Mouse (Mus musculus) CH12.LX (cell line): Measurements from ENCODE around the gene Col6a1. TPM values are rescaled to one million over a fixed set of nuclear protein-coding genes. Genes with fewer than 3 reads are reported as not detected.

Source experiments
- DNase-seq: peaks from one replicate; pipeline ENCODE4 v3.0.0-alpha.2; 2013; ENCODE audit errors: extremely low read depth
- H3K27ac ChIP-seq: 2 replicates; pipeline ENCODE4 v1.5.1; 2012; ENCODE audit warnings: low read depth, mild to moderate bottlenecking, control low read depth, moderate library complexity; ENCODE audit not compliant: insufficient read depth
- H3K27me3 ChIP-seq: replicated peaks from 2 replicates; pipeline ENCODE3; 2012; ENCODE audit warnings: inconsistent platforms
- H3K36me3 ChIP-seq, 2 experiments: replicated peaks in 1 of 2; 2 replicates each; pipeline versions ENCODE3 to v1.6.1; 2012; ENCODE audit warnings: inconsistent platforms in 1 of 2, low read length in 1 of 2, mild to moderate bottlenecking in 1 of 2, mixed read lengths in 1 of 2, moderate library complexity in 1 of 2; ENCODE audit not compliant: control insufficient read depth in 1 of 2, insufficient read depth in 1 of 2
- H3K4me1 ChIP-seq, 2 experiments: 2 replicates each; pipeline ENCODE4 v1.6.1; 2012; ENCODE audit warnings: inconsistent platforms in 1 of 2, moderate library complexity in 1 of 2; ENCODE audit not compliant: insufficient read depth in 2 of 2, control insufficient read depth in 1 of 2
- H3K4me2 ChIP-seq: 2 replicates; pipeline ENCODE4 v1.6.1; 2012; ENCODE audit warnings: low read depth, mild to moderate bottlenecking, control low read depth; ENCODE audit not compliant: poor library complexity, insufficient read depth, severe bottlenecking
- H3K4me3 ChIP-seq, 3 experiments: fragments of 150-350 bp in 1 of 3; sonication (generic) in 1 of 3; replicated peaks in 1 of 3; 2 replicates each; pipeline versions ENCODE3 to v1.5.1; 2011 to 2012; ENCODE audit warnings: low read depth in 2 of 3, low read length in 2 of 3, mild to moderate bottlenecking in 2 of 3, moderate library complexity in 2 of 3, control low read depth in 1 of 3, improper control_type of control experiment in 1 of 3, inconsistent platforms in 1 of 3, mixed read lengths in 1 of 3; ENCODE audit not compliant: poor library complexity in 1 of 3
- H3K79me2 ChIP-seq: replicated peaks from 2 replicates; pipeline ENCODE4 v1.6.1; 2012; ENCODE audit warnings: mild to moderate bottlenecking, moderate library complexity; ENCODE audit not compliant: control insufficient read depth, poor library complexity, insufficient read depth, severe bottlenecking; ENCODE audit errors: extremely low read depth
- H3K9ac ChIP-seq: 2 replicates; pipeline ENCODE4 v1.6.1; 2012; ENCODE audit warnings: low read depth, mild to moderate bottlenecking, control low read depth, moderate library complexity; ENCODE audit not compliant: insufficient read depth
- H3K9me3 ChIP-seq: replicated peaks from 2 replicates; pipeline ENCODE3; 2012; ENCODE audit warnings: low read length, inconsistent platforms, mixed read lengths
- BHLHE40 ChIP-seq: IDR thresholded peaks from 2 replicates; pipeline ENCODE4 v1.6.1; 2011; ENCODE audit warnings: mild to moderate bottlenecking, low read depth, low read length, improper control_type of control experiment
- CHD1 ChIP-seq: IDR thresholded peaks from 2 replicates; pipeline ENCODE4 v1.6.1; 2012; ENCODE audit warnings: low read depth, low read length, improper control_type of control experiment, inconsistent platforms
- CHD2 ChIP-seq: IDR thresholded peaks from 2 replicates; pipeline ENCODE4 v1.6.1; 2011; ENCODE audit warnings: low read length, improper control_type of control experiment
- CTCF ChIP-seq, 2 experiments: IDR thresholded peaks in 1 of 2; conservative IDR thresholded peaks in 1 of 2; 2 replicates each; pipeline ENCODE4 v1.5.1; 2011 to 2012; ENCODE audit warnings: low read depth in 2 of 2, low read length in 2 of 2, improper control_type of control experiment in 1 of 2, inconsistent platforms in 1 of 2, mild to moderate bottlenecking in 1 of 2, moderate library complexity in 1 of 2
- E2F4 ChIP-seq: IDR thresholded peaks from 2 replicates; pipeline ENCODE4 v1.6.1; 2011; ENCODE audit warnings: low read depth, low read length, improper control_type of control experiment; ENCODE audit not compliant: insufficient replicate concordance
- ELF1 ChIP-seq: IDR thresholded peaks from 2 replicates; pipeline ENCODE4 v1.6.1; 2014; ENCODE audit warnings: low read depth, mild to moderate bottlenecking, inconsistent platforms, low read length, improper control_type of control experiment
- EP300 ChIP-seq: IDR thresholded peaks from 2 replicates; pipeline ENCODE4 v1.6.1; 2011; ENCODE audit warnings: low read length, improper control_type of control experiment
- ETS1 ChIP-seq: conservative IDR thresholded peaks from 2 replicates; pipeline ENCODE4 v1.6.1; 2012; ENCODE audit warnings: low read depth, mild to moderate bottlenecking, inconsistent platforms, low read length, improper control_type of control experiment, moderate library complexity
- IRF4 ChIP-seq: IDR thresholded peaks from 2 replicates; pipeline ENCODE4 v1.6.1; 2014; ENCODE audit warnings: low read depth, mild to moderate bottlenecking, inconsistent platforms, low read length, improper control_type of control experiment
- JUN ChIP-seq: IDR thresholded peaks from 2 replicates; pipeline ENCODE4 v1.6.1; 2011; ENCODE audit warnings: low read depth, mild to moderate bottlenecking, low read length, improper control_type of control experiment, moderate library complexity; ENCODE audit not compliant: insufficient read depth
- MAFK ChIP-seq: IDR thresholded peaks from 2 replicates; pipeline ENCODE4 v1.6.1; 2011; ENCODE audit warnings: low read length, improper control_type of control experiment; ENCODE audit not compliant: insufficient replicate concordance
- MEF2A ChIP-seq: IDR thresholded peaks from 2 replicates; pipeline ENCODE4 v1.6.1; 2014; ENCODE audit warnings: low read depth, mild to moderate bottlenecking, inconsistent platforms, low read length, improper control_type of control experiment, borderline replicate concordance
- MYC ChIP-seq: IDR thresholded peaks from 2 replicates; pipeline ENCODE4 v1.6.1; 2011; ENCODE audit warnings: low read depth, mild to moderate bottlenecking, improper control_type of control experiment, low read length
- POLR2A ChIP-seq: IDR thresholded peaks from 2 replicates; pipeline ENCODE4 v1.6.1; 2011; ENCODE audit warnings: low read depth, mild to moderate bottlenecking, improper control_type of control experiment, low read length
- POLR2AphosphoS2 ChIP-seq: IDR thresholded peaks from 2 replicates; pipeline ENCODE4 v1.6.1; 2011; ENCODE audit warnings: low read depth, low read length, improper control_type of control experiment
- RAD21 ChIP-seq: IDR thresholded peaks from 2 replicates; pipeline ENCODE4 v1.6.1; 2011; ENCODE audit warnings: low read depth, mild to moderate bottlenecking, low read length, improper control_type of control experiment, moderate library complexity
- RCOR1 ChIP-seq: conservative IDR thresholded peaks from 2 replicates; pipeline ENCODE4 v1.6.1; 2012; ENCODE audit warnings: low read depth, mild to moderate bottlenecking, inconsistent platforms, low read length, improper control_type of control experiment
- SIN3A ChIP-seq: IDR thresholded peaks from 2 replicates; pipeline ENCODE4 v1.6.1; 2012; ENCODE audit warnings: low read length, improper control_type of control experiment, inconsistent platforms
- SMC3 ChIP-seq: IDR thresholded peaks from 2 replicates; pipeline ENCODE4 v1.6.1; 2011; ENCODE audit warnings: low read depth, low read length, improper control_type of control experiment
- TBP ChIP-seq: conservative IDR thresholded peaks from 2 replicates; pipeline ENCODE4 v1.6.1; 2011; ENCODE audit warnings: low read depth, low read length, improper control_type of control experiment
- UBTF ChIP-seq: IDR thresholded peaks from 2 replicates; pipeline ENCODE4 v1.6.1; 2012; ENCODE audit warnings: low read depth, mild to moderate bottlenecking, inconsistent platforms, low read length, improper control_type of control experiment, moderate library complexity
- USF1 ChIP-seq: IDR thresholded peaks from 2 replicates; pipeline ENCODE4 v1.6.1; 2014; ENCODE audit warnings: low read depth, mild to moderate bottlenecking, inconsistent platforms, low read length, improper control_type of control experiment
- USF2 ChIP-seq: conservative IDR thresholded peaks from 2 replicates; pipeline ENCODE4 v1.6.1; 2011; ENCODE audit warnings: low read depth, low read length, improper control_type of control experiment
- ZC3H11A ChIP-seq: IDR thresholded peaks from 2 replicates; pipeline ENCODE4 v1.6.1; 2012; ENCODE audit warnings: low read depth, mild to moderate bottlenecking, inconsistent platforms, low read length, improper control_type of control experiment
- ZKSCAN1 ChIP-seq: IDR thresholded peaks from 2 replicates; pipeline ENCODE4 v1.6.1; 2012; ENCODE audit warnings: low read depth, inconsistent platforms, low read length, improper control_type of control experiment, borderline replicate concordance
- dilution Hi-C: fragments of 300-500 bp; cut with MboI; formaldehyde crosslinking; loops from 2 replicates; pipeline ENCODE4 v1.14.3; 2020; ENCODE audit warnings: low sequenced_read_pairs; ENCODE audit not compliant: extremely low pct_unique_long_range_greater_than_20kb, extremely low pct_ligation_motif_present
- in situ Hi-C: fragments of 300-500 bp; cut with MboI; formaldehyde crosslinking; loops from 3 replicates; pipeline ENCODE4 v1.14.3; 2019; ENCODE audit warnings: low sequenced_read_pairs, low pct_ligation_motif_present, low pct_unique_long_range_greater_than_20kb, mixed read lengths
- polyA plus RNA-seq: library from polyadenylated mRNA; unstranded; fragments of >175 nt; gene quantifications from 2 replicates; pipeline ENCODE4 v1.2.1, GENCODE M21; 2012; ENCODE audit warnings: low read depth; ENCODE audit not compliant: insufficient read length
- total RNA-seq, 2 experiments: library from RNA; depleted of rRNA; stranded (reverse); fragments of 300-350 nt in 1 of 2; fragments of >200 nt in 1 of 2; gene quantifications; 2 replicates each; pipeline ENCODE4 v1.2.3; 2012 to 2014

Col6a1 gene
- total and polyA plus RNA-seq, 3 experiments: 0.21 TPM; not detected in 2

DNA sequence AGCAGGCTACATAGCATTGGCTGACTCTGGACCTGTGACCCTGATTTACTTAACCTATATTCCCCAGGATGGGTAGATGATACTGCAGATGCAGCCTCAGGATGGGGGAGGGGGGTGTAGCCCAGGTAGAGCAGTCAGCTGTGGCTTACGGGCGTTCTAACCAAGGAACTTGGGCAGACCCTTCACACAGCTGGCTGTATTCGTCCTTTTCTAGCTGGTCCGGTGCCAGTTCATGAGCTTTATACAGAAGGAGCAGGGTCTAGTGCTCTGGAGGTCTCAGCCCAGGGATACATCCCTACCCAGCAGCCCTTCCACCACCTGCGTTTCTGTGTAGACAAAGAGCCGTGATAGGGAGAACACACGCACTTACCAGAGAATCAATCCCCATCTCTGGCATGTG is 1.3 kb upstream of the Col6a1 start:
- Histone ChIP-seq H3K27me3 (peaks cover 92% of the 10 kb centered on the region), H3K36me3 (no peaks in the 10 kb centered on the region), H3K4me3 (no peak overlapping the region), H3K79me2 (no peaks in the 10 kb centered on the region), H3K9ac (no peak overlapping the region), H3K9me3 (no peaks in the 10 kb centered on the region), H3K4me1 (0 out of 4 replicates have a peak, but pooled peaks cover 0 to 2% of the 10 kb centered on the region in 2 experiments), H3K27ac (no peak overlapping the region), H3K4me2 (no peak overlapping the region)
- dilution Hi-C loops: no loop called here
- in situ Hi-C loops: no loop called here
- DNase-seq: no peak
- TF ChIP-seq USF1 (no peak), MYC (no peak), EP300 (no peak), SIN3A (no peak), ELF1 (no peak), MEF2A (no peak), UBTF (no peak), E2F4 (no peak), ZC3H11A (no peak), USF2 (no peak), CTCF (conservative IDR thresholded peaks at IDR 0.05 in 1 of 2, IDR thresholded peaks at IDR 0.05 in 1 of 2; ENCODE audit: low read depth in 2 of 2, low read length in 2 of 2) (no peak), ZKSCAN1 (no peak), ETS1 (no peak), TBP (no peak), IRF4 (no peak)

GRCm38 (mm10) chr10:76726866-76727265 is 898 bp upstream of the Col6a1 start:
- no peak overlapping the region for H3K27ac ChIP-seq
- dilution Hi-C loops (no loop called here), in situ Hi-C loops (no loop called here)
- no peak overlapping the region for H3K9ac ChIP-seq
- H3K36me3 ChIP-seq: no peaks in the 10 kb centered on the region
- no peak for DNase-seq
- no peaks in the 10 kb centered on the region for H3K9me3 ChIP-seq
- H3K27me3 ChIP-seq: peaks cover 92% of the 10 kb centered on the region
- H3K4me3 ChIP-seq: no peak overlapping the region
- TF ChIP-seq RAD21 (no peak), CHD2 (no peak), SIN3A (no peak), RCOR1 (no peak), JUN (no peak), SMC3 (no peak), ZKSCAN1 (no peak), MEF2A (no peak), BHLHE40 (no peak), MAFK (no peak), CTCF (conservative IDR thresholded peaks at IDR 0.05 in 1 of 2, IDR thresholded peaks at IDR 0.05 in 1 of 2; ENCODE audit: low read depth in 2 of 2, low read length in 2 of 2) (no peak), MYC (no peak), POLR2A (no peak), EP300 (no peak), POLR2AphosphoS2 (no peak), CHD1 (no peak)
- TF ChIP-seq, all 38 proteins: peak for 0
- 0 out of 4 replicates have a peak, but pooled peaks cover 0 to 2% of the 10 kb centered on the region in 2 experiments for H3K4me1 ChIP-seq
- H3K79me2 ChIP-seq: no peaks in the 10 kb centered on the region
- no peak overlapping the region for H3K4me2 ChIP-seq
